Mouse (Mus musculus) megakaryocyte-erythroid progenitor cell, adult 5-6 weeks (primary cell): Measurements from ENCODE around the gene Kcnd1. TPM values are rescaled to one million over a fixed set of nuclear protein-coding genes. Genes with fewer than 3 reads are reported as not detected.
"Not testable (repeated sequence)": the region's sequence is repeated elsewhere in the genome, so short reads cannot be mapped to it uniquely, and the experiment has no call there.

Experiments
- ATAC-seq: replicated peaks from 2 replicates; pipeline ENCODE4 v1.8.0; 2016; ENCODE audit warnings: mild to moderate bottlenecking, inconsistent platforms; ENCODE audit not compliant: severe bottlenecking, poor library complexity, low FRiP score, low TSS enrichment
- total RNA-seq, 2 experiments: library from RNA; stranded (forward) in 1 of 2; stranded (reverse) in 1 of 2; fragments of 200-1000, 215-1000 nt in 1 of 2; fragments of >200 nt in 1 of 2; fragmentation: Nextera tagmentation in 1 of 2; gene quantifications; 2 replicates each; pipeline ENCODE4 v1.2.3; 2014 to 2017

Gene Kcnd1
- total RNA-seq (2014; fragmentation: Nextera tagmentation) (0.55 and 2.2 TPM in 2 replicates), total RNA-seq (2017) (1.9 and 2.2 TPM in 2 replicates)

- no peak for ATAC-seq
These were observed at the start of gene Kcnd1 for GRCm38 (mm10) chrX:7821865-7822779. Gene Kcnd1 (plus strand): TSS chrX:7822289.

DNA sequence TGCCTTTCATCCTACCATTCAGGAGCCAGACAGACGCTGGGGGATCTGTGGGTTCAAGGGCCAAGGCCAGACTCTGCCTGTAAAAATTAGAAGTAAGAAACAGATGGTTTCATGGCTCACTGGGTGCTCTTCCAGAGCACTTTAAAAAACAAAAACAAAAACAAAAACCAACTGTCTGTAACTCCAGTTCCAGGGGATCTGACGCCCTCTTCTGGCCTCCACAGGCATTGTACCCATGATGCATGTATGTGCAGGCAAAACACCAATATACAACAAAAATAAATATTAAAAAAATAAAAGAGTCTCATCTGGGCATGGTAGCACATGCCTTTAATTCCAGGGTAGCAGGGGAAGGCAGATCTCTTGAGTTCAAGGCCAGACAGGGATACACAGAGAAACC is 49.3 kb upstream of the Kcnd1 start:
- no peak for ATAC-seq

DNA sequence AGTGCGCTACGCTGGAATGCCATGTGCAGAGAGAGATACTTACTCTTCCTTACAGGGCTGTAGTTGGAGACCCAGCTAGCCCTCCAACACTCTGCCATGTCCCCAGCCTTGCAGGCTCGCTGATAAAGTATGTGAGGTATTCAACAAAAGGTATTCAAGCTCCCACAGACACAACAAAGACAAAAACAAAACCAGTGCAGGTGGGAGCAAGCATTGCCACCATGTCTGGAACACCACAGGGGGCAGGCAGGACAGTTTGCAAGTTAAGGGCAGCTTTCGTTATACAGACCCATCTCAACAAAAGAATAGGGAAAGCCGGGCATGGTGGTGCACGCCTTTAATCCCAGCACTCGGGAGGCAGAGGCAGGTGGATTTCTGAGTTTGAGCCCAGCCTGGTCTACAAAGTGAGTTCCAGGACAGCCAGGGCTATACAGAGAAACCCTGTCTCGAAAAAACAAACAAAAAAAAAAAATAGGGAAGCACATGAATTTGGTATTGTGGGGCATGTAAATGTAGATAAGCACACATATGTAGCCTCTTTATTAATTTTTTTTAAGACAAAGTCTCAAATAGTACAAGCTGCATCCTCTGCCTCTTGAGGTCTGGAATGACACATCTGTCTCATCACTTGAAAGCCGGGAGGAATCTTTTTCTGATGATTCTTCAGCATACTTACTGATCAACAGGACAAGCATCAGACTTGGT is 46.4 kb upstream of the Kcnd1 start:
- no peak for ATAC-seq

- peak; percentile 45; the same call in 1 of the 2 replicates for ATAC-seq
These were observed 45.6 kb upstream of the Kcnd1 start for GRCm38 (mm10) chrX:7776329-7777082.

DNA sequence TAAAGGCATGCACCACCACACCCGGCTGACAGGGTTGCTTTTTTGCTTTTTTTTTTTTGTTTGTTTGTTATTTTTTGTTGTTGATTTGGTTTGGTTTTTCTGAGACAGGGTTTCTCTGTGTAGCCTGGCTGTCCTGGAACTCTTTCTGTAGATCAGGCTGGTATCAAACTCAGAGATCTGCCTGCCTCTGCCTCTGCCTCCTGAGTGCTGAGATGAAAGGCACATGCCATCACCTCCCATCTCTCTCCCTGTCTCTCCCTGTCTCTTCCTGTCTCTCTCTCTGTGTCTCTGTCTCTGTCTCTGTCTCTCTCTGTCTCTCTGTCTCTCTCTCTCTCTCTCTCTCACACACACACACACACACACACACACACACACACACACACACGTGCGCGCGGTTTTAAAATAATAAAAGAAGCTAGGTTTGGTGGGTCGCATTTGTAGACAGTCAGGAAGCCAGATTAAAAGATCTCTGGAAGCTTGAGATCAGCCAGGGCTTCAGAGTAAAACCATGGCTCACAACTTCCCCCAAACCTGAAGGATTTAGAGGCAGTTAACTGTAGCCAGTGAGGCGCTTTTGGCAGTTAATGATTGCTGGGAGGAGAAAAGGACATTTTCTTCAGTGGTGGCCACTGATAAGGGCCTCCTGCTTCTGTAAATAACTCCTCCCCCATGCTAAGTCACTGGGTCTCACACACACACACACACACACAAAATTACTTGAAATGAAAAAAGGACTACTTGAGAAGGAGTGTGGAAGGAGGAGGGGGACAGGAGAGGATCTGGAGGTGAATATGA is 43.4 kb upstream of the Kcnd1 start:
- ATAC-seq: peak; percentile 88

DNA sequence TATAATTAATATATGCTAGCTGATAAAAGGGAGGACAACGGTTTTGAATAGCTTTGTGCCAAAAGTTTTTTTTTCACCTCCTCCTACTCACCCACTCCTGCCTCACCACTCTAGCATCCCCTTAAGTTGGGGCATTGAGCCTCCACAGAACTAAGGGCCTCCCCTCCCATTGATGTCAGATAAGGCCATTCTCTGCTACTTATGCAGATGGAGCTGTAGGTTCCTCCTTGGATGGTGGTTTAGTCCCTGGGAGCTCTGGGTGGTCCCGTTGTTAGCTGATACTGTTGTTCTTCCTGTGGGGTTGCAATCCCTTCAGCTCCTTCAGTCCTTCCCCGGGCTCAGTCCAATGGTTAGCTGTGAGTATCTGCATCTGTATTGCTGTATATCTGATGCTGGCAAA is 42.8 kb upstream of the Kcnd1 start:
- peak; percentile 42 for ATAC-seq

DNA sequence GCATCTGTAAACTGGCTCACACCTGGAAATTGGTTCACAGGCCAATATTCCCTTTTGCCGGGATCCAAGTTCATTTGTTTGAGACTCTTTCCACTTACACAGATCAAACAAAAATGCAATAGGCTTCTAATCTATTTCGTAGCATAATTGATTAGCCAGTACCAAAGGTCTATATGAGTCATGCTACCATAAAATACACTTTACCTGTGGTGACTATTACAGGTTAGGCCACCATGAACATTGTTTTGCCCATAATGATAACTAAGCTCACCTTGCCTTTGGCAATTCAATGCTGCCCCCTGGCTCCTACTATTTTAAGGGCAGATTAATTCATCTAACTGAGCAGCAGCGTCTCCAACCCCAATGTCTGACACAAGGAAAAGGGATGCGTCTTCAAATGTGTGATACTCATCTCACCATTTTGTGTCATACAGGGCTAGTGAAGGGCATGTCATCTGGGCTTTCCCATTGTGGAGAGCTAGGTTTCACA is 39.4 kb upstream of the Kcnd1 start:
- no peak for ATAC-seq

DNA sequence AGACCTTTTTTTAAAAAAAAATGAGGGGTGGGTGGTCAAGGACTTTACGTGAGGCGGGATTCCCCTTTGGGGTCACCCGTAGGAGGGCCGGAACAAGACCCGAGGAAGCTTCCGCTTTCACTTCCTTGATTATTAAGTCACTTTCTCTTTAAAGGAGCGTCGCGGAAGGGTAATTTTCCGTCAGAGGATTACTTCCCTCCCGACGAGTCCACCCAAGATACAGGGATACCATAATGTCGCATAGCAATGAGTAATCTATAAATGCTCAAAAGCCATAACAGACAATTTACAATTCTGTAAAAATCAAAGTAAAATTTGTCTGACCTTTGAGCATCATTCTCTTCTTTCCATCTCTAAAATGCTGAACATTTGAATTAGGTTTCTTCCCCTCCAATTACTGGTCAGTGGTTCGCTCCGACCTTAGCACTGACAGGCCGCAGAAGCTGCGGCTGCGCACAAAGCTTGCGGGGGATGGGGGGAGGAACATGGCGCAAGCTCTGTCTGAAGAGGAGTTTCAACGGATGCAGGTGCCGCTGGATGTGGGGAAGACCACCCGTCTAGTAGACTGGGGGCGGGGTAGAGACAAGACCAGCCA is 32.5 kb upstream of the Kcnd1 start, which contains the start of gene Gripap1:
Gene Gripap1 (plus strand): TSS at position 224 of the 595 bp plus-strand sequence.
- ATAC-seq: peak; percentile 95

- ATAC-seq: no peak
These were observed 31.8 kb upstream of the Kcnd1 start for GRCm38 (mm10) chrX:7790309-7790708.

- ATAC-seq: 0 out of 2 replicates have a peak, but pooled peaks have one; percentile 39
These were observed 28.7 kb upstream of the Kcnd1 start for GRCm38 (mm10) chrX:7793361-7793760.

DNA sequence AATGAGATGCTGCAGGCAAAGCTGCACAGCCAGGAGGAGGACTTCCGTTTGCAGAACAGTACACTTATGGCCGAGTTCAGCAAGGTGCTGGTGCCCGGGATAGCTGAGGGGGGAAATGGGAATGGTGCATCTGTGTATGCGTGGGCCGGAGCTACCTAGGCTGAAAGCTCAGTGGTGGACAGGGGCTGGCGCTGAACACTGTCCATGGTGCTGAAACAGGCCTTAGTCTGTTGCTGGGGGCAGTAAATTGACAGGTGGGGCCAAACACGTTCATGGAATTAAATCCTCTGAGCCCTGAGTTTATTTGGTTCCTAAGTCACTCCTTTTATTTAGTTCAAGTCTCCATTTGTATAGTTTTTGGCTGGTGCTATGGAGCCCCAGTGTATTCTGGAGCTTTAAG is 27.1 kb upstream of the Kcnd1 start:
- peak; percentile 84 for ATAC-seq

DNA sequence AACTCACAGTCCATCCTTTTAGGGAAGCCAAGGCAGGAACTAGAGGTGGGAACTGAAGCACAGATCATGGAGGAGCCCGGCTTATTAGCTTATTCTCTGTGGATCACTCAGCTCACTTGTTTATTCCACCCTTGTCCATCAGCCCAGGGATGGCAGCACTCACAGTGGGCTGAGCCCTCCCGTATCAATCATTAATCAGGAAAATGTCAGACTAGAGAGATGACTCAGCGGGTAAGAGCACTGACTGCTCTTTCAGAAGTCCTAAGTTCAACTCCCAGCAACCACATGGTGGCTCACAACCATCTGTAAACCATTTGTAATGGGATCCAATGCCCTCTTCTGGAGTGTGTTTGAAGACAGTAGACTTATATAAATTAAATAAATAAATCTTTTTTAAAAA is 24.8 kb upstream of the Kcnd1 start:
- ATAC-seq: no peak

DNA sequence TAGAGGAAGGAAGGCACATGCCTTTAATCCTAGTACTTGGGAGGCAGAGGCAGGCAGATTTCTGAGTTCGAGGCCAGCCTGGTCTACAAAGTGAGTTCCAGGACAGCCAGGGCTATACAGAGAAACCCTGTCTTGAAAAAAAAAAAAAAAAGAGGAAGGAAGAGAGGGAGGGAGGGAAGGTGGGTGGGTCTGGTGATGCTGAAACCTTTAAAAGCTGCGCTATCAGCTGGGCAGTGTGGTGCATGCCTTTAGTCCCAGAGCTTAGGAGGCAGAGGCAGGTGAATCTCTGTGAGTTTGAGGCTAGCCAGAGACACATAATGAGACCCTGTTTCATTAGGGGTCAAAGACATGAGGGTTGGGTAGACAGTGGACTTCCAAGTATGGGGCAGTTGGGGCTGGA is 19.9 kb upstream of the Kcnd1 start:
- ATAC-seq: not testable (repeated sequence)

DNA sequence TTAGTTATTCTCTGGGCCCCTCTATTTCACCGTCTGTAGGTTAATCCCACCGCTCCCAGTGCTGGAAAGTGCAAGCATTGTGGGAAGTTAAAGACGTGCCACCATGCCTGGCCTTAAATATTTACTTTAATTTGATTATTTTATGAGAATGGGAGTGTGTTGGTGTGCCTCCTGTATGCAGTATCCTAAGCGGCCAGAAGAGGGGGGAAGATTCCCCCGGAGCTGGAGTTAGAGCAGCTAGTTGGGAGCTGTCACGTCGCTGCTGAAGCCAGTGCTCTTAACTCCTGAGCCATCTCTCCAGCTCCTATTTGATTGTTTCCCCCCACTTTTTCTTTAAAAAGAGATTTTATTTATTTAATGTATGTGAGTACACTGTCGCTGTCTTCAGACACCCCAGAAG is 7.1 kb upstream of the Kcnd1 start:
- peak; percentile 95 for ATAC-seq

DNA sequence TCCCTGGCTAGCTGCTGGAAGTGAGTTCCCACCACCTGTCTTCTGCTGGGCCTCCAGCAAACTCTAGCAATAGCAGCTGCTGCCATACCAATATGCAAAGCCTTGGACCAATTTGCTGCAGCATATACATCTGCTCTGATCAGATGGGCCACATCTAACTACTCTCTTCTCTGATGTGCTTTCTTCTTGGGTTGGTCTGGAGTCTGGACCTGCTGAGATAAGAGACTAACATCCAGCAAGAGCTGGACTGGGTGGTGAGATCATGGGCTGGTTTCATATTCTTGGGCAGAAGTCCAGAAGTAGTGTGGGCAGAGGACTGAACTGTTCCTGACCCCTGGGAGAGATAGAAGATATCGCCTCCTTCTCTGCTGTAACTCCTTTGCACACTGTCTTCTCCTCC is 15.1 kb downstream of the Kcnd1 start:
- peak; percentile 71 for ATAC-seq

DNA sequence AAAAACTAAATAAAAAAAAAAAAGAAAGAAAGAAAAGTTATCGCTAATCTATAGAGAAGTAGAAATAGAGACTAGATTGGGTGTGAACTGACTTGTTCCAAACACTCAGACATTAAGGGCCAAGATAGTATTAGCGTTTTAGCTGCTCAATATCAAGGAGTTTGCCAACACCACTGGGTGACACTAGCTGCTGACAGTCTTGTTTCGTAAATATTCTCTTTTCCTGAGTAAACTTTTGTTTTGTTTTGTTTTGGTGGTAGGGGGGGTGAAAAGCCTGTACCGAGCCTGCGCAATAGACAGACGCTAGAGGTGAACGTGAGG is 18.7 kb downstream of the Kcnd1 start:
- no peak for ATAC-seq

DNA sequence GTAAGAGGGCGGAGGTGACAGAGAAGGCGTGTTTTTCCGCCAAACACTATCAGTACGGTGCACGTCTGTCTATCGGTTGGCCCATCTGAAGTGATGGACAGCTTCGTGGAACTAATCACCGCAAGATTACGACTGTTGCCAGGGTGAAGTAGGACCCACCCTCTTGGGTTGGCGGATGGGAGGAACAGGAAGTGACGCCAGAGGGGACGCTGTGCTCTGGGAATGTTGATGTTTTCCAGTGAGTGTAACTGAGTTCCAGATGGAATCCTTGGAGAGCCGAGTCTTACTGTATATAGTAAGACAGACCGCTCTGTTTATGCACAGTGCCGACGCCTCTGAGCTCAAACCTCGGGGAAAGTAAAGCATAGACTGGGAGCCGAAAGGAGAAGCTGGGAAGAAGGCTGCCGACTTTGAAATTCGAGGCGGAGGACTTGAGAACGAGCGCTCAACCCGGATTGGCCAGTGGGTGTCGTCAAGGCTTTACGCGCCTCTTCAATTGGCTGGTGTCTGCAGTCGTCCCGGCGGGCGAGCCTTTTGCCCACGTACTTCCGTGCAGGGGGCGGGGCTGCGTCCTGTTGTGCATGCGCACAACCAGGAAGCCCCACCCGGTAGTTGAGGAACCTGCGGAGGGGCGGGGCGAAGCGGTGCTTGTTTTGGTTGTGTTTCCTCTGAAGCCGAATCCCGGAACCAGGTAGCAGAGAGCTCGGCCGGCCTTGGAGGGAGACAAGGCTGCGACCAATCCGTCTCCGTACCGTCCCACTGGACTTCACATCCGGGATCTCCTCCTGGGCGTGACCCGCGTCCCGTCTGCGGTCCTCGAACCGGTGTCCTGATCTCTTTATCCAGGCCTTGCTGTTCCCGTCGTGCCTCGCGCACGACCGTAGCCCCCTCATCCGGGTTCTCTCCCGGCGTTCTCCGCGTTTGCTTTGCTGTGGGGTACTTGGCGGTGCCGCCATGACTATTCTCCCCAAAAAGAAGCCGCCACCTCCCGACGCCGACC is 19.4 kb downstream of the Kcnd1 start, which contains the start of gene Otud5:
Gene Otud5 (plus strand): TSS at position 202 of the 1,000 bp plus-strand sequence.
- peak; percentile 83 for ATAC-seq
